Mouse (Mus musculus): Measurements from ENCODE around the gene Gpr39.
"Not testable (repeated sequence)": the region's sequence is repeated elsewhere in the genome, so short reads cannot be mapped to it uniquely, and the experiment has no call there.

Gene Gpr39

DNA sequence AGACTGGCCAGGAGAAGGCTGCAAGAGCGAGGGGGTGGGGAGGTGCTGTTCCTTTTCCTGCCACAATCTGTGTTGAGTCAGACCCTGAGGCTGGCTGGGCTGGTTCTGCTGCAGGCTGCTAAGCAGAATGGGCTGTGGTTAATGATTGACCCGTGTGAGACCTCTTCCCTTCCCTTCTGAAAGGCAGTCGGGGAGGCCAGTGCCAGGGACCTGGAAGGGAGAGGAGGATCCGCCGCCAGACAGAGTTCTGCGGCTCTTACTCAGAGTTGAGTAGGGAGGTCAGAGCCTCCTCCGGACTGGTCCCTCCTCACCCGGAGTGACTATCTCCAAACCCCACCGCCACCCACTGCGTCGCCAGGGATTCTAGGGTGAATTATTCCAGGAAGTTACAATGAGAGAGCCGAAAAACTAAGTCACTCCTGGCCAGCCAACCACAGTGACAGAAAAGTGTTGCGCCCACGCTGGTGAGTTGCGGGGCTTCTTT lies at the start of gene Gpr39:
TSS of gene Gpr39 (plus strand) at position 206 of the 484 bp plus-strand sequence.
- in situ Hi-C loops (cut with MboI, MseI): no loop called here

DNA sequence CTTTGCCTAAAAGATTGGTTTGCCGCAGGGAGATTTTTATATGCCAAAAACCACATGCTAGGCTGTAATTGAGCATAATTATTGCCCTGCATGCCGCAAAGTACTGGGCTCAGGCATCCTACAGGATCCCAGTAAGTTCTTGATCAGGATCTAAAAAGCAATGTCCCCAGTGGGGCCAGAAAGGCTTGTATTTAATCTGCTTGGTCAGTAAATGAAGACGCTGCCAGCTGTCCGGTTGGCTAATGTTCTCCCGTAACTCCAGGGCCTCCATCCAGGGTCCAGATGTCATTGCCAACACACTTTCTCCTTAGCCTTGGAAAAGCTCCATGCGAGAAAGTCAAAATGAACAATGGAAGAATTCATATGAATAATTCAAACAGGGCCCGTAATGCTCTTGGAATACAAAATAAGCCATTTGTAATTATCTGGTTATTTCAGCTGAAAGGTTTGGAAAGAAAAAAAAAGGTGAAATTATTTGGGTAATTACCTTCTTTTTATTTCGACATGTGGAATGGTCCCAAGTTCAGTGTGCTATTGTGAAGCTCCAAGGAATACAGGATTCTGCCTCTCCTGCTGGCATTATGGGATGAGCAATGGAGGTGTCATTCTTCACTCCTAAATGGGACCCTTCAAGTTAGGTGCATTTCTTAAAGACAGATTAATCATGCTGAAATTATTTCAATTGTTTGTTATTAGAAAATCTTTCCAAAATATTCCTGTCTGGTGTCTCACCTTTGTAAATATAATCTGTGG lies 37.1 kb upstream of the Gpr39 start:
- in situ Hi-C loops (cut with MboI, MseI): no loop called here

DNA sequence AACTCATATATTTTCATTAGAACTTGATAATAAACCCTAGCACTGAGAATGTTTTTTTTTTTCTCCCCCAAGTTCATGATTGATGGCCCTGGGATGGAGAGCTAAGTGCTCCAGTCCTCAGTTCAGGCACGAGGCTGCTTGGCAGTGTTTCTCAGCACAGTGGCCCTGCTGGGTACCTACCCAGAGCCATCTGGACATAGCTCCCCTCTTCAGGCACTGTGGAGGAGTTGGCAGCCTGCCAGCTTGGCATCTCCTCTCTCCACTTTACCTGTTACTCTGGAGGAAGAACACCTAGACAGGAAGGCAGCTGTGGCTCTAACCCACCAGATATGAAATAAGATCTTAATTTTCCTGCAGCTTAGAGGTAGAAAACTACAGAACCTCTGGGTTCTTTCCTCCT lies 33.2 kb upstream of the Gpr39 start:
- in situ Hi-C loops (cut with MboI, MseI): no loop called here

DNA sequence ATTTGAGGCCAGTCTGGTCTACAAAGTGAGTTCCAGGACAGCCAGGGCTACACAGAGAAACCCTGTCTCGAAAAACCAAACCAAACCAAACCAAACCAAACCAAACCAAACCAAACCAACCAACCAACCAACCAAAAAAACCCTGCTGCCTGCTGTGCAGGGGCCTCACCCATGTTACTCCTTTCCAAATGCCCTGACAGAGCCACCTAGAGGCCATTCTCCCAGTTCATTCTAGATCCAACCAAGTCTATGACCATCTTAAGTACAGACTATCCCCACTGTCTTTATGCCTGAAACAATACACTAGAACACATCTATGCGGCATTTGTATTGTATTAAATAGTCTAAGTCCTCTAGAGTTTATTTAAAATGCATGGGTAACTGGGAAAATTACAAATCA lies 30.0 kb upstream of the Gpr39 start:
- in situ Hi-C loops (cut with MboI, MseI): not testable (repeated sequence)

DNA sequence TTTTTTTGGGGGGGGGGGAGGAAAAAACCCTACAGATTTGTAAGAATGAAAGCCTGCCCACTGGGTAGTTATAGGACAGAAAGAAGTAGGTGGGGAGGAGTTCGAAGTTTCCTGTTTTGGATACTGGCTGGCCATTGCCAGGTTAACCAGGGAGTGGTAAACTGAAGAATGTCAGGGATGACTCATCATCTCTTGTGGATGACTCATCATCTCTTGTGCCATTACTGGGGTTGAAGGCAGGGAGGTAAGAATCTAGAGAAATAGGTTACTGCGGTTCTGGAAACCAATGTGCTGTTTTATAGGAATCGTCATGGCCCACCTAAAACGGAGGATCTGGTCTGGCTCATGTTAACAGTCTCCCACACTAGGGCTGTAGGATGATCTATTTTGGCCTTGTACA lies 28.8 kb upstream of the Gpr39 start:
- in situ Hi-C loops (cut with MboI, MseI): no loop called here

DNA sequence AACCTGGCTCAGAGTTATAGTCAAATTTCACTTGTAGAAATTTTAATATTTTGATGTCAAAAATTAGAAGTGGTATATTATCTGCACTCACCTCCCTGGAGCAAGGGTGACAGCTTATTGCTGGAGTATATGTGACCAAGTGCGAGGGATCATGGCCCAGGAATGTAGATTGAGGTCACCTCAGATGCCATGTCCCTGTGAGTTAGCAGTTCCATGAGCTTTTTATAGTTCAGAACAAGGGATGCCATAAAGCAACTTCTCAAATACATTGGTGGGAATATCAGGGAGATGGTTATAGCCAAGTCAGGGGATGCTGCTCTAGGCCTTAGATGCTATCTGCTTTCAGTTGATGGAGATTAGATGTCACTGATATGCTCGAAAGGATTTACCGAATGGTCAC lies 27.7 kb upstream of the Gpr39 start:
- in situ Hi-C loops (cut with MboI, MseI): no loop called here

DNA sequence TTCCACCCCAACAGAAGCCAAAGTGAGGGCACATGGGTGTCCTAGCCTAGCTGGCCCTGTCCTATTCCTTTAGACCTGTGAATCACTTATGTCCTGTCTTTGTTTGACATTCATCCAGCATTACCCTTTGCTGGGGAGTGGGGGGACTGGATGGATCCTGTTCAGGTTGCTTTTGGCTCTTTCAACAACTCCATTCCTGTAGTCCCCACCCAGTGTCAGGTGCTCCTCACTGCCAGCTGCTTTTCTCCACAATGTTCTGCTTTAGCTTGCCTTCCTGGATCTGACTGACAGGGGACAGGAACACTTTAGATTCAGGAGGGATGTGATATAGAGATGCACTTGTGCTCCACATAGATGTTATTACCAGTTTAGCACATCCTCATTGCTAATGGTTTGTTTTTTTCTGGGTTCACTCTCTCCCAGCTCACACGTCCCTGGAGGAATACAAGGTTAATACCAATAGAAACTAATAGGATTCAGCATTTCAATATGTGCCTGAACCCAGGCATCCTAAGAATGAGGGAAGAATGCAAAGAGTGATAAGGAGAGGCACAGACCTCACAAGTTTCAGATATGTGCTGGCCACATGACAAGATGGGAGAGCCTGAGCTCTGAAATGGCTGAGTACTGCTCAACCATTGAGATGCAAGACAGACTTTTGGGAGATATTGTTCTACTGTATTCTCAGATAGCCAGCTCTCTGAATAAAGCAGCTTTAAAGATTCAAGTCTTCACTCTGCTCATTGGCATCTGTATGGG lies 23.8 kb upstream of the Gpr39 start:
- in situ Hi-C loops (cut with MboI, MseI): no loop called here

DNA sequence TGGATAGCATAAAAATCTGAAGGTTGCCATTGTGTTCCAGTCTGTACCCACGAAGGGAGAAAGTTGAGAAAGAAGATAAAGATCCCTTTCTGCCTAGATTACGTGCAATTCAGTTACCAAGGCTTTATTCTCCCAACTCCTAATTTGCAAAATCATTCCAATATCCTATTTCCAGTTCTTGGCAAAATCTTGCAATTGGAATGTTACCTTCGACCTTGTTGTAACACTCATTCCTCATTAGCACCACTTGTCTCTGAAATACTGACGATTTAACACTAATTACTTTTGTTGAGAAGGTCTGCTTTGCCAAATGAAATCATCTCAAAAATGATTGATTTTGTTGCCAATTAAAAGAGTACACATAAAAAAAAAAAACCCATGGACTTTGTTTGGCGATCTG lies 19.4 kb upstream of the Gpr39 start:
- in situ Hi-C loops (cut with MboI, MseI): no loop called here

DNA sequence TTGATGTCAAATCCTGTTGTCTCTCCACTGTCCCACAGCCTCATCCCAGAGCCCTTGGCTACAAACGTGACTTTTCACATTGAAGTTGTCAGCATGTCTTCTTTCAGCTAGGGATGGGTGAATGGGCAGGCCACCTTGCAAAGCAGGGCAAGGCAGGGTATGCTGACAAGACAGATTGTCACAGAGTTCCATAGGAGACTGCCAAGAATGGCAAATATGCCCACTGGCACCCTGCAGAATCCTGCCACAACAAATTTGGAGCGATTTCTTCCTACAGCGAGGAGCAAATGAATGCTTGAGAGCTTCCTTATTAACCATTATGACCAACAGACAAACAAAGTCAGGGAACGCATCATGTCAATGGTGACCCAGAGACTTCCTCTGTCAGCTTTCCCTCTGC lies 16.6 kb upstream of the Gpr39 start:
- in situ Hi-C loops (cut with MboI, MseI): no loop called here

DNA sequence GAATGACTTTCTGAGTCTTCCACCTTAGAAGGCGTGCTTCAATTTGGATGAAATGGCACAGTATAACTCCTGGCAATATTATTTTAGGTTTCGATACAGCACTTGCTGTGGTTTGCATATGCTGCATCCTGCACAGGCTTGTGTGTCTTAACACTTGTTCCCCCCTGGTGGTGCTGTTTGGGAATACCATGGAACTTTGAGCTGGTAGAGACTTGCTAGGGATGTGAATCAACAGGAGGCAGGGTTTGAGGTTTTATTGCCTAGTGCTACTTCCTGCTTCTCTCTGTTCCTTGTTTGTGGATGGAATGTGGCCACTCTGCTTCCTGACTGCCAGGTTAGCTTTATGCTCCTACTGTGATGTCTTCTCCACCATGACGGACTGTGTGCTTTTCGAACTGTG lies 15.9 kb upstream of the Gpr39 start:
- in situ Hi-C loops (cut with MboI, MseI): no loop called here

DNA sequence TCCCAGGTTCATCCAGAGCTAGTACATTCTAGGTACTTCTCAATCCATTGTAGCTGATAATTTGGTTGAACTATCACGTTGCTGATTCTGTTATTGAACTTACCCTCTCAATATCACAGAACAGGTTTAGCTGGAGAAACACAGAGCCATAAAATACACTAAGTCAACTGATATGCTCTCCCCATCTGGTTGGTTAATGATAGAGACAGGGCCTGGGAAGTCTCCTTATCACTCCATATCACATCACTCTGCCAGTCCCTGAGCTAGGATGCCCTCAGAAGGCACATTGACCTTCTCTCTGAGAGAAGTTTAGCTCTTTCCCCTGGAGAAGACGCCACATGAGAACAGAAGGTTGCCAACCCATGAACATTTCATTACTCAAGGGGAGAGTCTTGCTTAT lies 14.7 kb upstream of the Gpr39 start:
- in situ Hi-C loops (cut with MboI, MseI): no loop called here

DNA sequence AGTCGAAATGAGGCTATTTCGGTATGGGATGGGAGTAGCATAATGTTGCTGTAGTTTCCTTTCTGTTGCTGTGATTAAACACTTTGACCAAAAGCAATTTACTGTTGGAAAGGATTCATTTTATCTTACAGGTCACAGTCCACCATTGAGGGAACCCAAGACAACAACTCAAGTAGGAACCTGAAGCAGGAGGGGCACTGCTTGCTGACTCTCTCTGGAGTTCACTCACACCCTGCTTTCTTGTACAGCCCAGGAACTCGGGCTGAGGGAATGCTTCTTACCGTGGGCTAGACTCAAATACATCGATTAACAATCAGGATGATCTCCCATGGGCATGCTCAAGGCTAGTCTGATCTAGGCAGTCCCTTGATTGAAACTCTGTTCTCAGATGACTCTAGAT lies 14.1 kb upstream of the Gpr39 start:
- in situ Hi-C loops (cut with MboI, MseI): no loop called here

DNA sequence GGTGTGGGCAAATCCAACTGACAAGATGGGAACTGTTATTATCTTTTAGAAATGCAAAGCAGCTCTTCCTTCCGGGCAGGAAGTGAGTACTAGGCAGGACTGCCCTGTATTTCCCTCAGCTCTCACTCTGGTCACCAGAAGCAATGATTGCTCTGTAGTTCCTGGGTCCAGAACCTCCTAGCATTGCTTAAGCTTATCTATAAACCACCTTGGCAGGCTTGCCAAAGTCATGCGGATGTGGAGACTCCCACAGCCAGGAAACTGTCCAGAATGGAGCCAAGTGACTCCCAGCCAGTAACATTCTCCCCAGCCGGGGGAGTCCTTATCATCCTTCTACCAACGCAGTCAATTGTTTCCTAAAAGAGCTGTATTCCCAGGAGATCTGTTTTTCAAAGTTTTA lies 13.7 kb upstream of the Gpr39 start:
- in situ Hi-C loops (cut with MboI, MseI): no loop called here

DNA sequence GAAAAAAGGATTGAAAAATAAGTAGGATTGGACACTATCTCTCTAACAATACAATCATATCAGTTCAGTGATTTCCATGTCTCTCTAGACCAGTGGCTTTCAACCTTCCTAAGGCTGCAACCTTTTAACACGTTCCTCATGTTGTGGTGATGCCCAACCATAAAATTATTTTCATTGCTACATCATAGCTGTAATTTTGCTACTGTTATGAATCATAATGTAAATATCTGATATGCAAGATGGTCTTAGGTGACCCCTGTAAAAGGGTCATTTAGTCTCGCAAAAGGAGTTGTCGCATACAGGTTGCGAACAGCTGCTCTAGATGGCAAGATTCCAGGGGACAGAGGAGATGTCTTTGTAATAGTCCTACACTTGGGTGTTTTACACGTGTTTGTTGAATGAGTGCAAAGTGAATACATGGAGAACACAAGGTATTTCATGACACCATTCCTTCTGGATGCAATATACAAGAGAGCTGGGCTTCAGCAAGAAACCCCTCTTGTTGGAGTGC lies 11.6 kb upstream of the Gpr39 start:
- in situ Hi-C loops (cut with MboI, MseI): no loop called here

DNA sequence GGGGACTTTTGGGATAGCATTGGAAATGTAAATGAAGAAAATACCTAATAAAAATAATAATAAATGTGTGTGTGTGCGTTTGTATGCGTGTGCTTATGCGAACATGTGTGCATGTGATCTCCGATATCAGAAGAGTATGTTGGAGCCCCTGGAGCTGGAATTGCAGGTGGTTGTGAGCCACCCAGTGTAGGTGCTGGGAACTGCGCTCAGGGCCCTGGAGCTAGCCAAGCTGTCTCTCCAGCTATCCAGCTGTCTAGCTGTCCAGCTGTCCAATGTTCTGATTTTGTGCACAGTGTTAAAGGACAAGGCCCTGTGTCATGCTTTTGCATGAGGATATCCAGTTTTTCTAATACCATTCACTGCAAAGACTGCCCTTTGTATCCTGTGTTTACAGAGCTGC lies 7.8 kb upstream of the Gpr39 start:
- in situ Hi-C loops (cut with MboI, MseI): no loop called here

DNA sequence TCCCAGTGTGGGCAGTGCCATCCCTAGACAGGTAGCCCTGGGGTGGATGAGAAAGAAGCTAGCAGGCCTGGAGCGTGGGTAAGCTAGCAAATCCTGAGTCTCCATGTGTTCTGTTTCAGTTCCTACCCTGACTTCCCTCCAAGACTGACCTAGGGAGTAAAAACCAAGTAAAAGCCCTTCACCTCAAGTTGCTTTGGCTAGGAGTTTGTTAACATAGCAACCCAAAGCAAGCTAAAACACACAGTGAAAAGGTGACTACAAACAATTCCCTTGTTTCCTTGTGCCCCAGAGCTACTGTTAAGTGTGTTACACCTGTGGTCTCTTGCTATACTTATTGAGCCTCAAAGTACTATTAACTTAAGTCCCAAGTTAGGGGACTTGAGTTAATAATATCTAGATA lies 1.6 kb upstream of the Gpr39 start:
- in situ Hi-C loops (cut with MboI, MseI): no loop called here

DNA sequence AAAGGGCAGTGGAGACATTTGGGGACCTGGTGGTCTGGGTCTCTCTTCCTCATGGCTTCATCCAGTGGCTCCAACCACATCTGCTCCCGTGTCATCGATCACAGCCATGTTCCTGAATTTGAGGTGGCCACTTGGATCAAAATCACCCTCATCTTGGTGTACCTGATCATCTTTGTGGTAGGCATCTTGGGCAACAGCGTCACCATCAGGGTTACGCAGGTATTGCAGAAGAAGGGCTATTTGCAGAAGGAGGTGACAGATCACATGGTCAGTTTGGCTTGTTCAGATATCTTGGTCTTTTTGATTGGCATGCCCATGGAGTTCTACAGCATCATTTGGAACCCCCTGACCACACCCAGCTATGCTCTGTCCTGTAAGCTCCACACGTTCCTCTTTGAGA lies 491 bp downstream of the Gpr39 start:
- in situ Hi-C loops (cut with MboI, MseI): no loop called here

DNA sequence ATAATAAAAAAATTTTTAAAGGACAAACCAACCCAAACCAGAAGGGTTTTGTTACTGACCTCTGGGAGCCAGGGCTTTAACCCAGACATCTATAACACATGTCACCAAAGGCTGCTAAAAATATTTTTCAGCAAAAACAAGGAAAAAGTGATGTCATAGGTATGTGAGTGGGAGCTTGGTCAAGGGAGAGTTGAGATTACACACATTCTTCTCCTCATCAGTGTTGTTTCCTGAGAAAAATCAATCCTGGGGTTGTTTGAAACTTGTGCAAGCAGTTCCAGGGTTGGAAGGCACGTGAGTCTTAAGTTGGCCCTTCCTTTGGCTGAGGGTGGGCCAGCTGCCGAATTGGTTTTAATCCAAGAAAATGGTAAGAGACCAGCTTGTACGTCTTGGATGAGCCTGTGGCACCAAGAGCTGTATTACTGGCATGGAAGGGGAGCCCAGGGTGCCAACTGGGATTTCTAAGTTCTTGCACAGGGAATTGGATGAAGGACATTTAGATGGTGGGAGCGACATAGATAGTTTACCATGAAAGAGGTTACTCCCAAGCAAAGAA lies 2.8 kb downstream of the Gpr39 start:
- in situ Hi-C loops (cut with MboI, MseI): no loop called here

DNA sequence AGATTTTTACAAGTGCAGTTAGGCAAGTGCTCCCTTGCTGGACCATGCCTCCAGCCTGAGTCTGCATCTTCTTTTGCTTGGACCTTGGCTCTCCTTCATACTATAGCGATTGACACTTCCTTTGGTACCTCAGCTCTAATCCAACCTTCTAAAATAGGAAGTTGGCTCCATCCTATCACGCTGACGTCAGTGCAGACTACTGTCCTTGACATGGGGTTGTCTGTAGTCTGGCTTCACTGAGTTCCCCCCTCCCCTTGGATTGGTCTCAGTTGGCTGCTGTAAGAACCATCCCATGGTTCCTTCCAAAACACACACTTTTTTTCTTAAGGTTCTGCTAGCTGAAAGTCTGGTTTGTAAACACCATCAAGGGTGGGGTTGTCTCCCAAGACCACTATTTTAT lies 7.6 kb downstream of the Gpr39 start:
- in situ Hi-C loops (cut with MboI, MseI): no loop called here

DNA sequence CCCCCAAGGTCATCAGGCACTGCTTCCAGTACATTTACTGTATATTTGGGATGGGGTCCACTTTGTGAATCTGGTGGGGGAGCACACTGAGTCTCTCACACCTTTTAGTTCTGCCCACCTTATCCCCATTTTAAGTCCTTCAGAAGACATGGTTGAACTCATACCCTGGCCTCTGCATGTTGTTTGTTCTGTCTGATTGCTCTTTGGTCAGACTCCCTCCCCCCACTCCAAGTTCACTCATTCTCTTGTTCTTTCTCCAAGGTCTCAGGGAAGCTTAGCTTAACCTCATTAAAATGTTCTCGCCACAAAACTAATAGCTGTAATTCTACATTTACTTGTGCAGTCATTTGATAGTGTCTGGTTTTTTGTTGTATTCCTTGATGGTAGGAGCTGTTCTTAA lies 8.5 kb downstream of the Gpr39 start:
- in situ Hi-C loops (cut with MboI, MseI): no loop called here

DNA sequence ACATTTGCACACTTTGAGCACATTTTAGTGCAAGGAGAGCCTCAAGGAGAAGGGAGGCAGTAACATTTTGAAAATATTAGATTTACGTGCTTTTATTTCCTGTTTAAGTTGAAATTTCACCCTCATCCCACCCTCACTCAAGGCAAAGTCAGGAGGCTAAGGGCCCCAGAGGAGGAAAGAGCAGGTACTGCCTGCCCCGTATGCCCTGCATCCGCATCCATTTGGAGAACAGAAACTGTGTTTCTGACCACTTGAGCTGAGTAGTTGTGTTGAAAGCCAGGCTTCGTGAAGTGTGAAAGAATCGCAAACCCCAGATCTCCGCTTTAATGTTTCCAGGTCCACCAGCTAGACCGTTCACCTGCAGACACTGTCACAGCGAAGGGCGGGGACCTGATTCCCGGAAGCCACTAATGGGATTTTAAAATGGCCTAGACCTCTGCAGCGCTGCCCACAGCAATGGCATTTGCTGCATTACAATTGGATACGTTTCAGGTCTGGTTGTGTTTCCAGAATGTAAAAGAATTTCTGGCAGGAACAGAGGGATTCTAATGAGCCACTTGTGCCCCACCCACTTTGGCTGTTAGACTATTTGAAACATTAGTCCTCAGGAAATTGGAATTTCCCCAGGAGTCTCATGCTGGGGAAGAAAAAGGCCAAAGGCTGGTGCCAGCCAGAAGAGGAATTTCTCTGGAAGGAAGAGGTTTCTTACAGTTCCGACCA lies 11.1 kb downstream of the Gpr39 start:
- in situ Hi-C loops (cut with MboI, MseI): no loop called here

DNA sequence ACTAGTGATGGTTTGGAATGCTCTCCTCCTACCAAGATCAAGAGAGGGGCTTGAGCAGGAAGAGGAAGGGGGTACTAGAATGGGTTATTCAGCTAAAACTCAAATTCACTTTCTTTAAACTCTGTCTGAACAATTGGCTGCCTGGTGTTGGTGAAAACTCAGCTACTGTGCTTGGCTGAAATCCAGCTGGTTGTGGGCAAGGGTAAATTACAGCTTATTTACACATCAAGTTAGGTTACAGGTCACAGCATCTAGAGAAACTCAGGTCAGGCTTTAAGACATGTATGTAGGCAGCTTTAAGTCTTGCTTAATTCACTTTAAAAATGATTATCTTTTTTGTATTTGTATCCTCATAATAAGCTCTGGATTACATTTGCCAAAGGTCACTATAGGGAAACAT lies 16.7 kb downstream of the Gpr39 start:
- in situ Hi-C loops (cut with MboI, MseI): no loop called here

All from T-helper 1 cell (primary cell).